Mouse (Mus musculus) liver, embryonic 15.5 days (tissue): Measurements from ENCODE around the gene Cnih4. TPM values are rescaled to one million over a fixed set of nuclear protein-coding genes. Genes with fewer than 3 reads are reported as not detected.

Source experiments
- ATAC-seq: fragments of 200-750 bp; cut with Nextera tagmentation; 2 replicates; pipeline ENCODE4 v1.8.0; 2017; ENCODE audit warnings: moderate number of reproducible peaks, mild to moderate bottlenecking, moderate library complexity; ENCODE audit not compliant: insufficient read depth
- H3K27ac ChIP-seq: fragments of 300-500 bp; sonication (generic); replicated peaks from 2 replicates; pipeline ENCODE4 v1.5.1; 2015; ENCODE audit warnings: mild to moderate bottlenecking, inconsistent platforms
- H3K27me3 ChIP-seq: fragments of 300-500 bp; sonication (generic); 2 replicates; pipeline ENCODE4 v1.6.1; 2015; ENCODE audit warnings: mild to moderate bottlenecking, inconsistent platforms
- H3K36me3 ChIP-seq: fragments of 300-500 bp; sonication (generic); replicated peaks from 2 replicates; pipeline ENCODE4 v1.6.1; 2015; ENCODE audit warnings: moderate library complexity, mild to moderate bottlenecking, inconsistent platforms
- H3K4me1 ChIP-seq: fragments of 300-500 bp; sonication (generic); replicated peaks from 2 replicates; pipeline ENCODE4 v1.6.1; 2015; ENCODE audit warnings: inconsistent platforms
- H3K4me2 ChIP-seq: fragments of 300-500 bp; sonication (generic); 2 replicates; pipeline ENCODE4 v1.6.1; 2015; ENCODE audit warnings: moderate library complexity, mild to moderate bottlenecking, inconsistent platforms
- H3K4me3 ChIP-seq: fragments of 300-500 bp; sonication (generic); replicated peaks from 2 replicates; pipeline ENCODE4 v1.5.1; 2015; ENCODE audit warnings: mild to moderate bottlenecking, inconsistent platforms
- H3K9ac ChIP-seq: fragments of 300-500 bp; sonication (generic); 2 replicates; pipeline ENCODE4 v1.6.1; 2015; ENCODE audit warnings: moderate library complexity, mild to moderate bottlenecking, inconsistent platforms
- H3K9me3 ChIP-seq: fragments of 300-500 bp; sonication (generic); replicated peaks from 2 replicates; pipeline ENCODE4 v1.6.1; 2016; ENCODE audit warnings: inconsistent platforms
- WGBS: fragments of 180-500 bp; shearing (Covaris S2); methylation state at CpG from one replicate; pipeline ENCODE4 v1.1.7; 2015; ENCODE audit warnings: mixed read lengths; ENCODE audit not compliant: insufficient replicate concordance; 5-methylcytosine and 5-hydroxymethylcytosine counted together
- polyA plus RNA-seq: library from polyadenylated mRNA; unstranded; fragments of >200 nt; fragmentation: Nextera tagmentation; extraction: Ambion mirVana; gene quantifications from 2 replicates; pipeline ENCODE4 v1.2.1, GENCODE M21; 2015

Cnih4 gene
- polyA plus RNA-seq = 49.1 and 50.1 TPM in 2 replicates

DNA sequence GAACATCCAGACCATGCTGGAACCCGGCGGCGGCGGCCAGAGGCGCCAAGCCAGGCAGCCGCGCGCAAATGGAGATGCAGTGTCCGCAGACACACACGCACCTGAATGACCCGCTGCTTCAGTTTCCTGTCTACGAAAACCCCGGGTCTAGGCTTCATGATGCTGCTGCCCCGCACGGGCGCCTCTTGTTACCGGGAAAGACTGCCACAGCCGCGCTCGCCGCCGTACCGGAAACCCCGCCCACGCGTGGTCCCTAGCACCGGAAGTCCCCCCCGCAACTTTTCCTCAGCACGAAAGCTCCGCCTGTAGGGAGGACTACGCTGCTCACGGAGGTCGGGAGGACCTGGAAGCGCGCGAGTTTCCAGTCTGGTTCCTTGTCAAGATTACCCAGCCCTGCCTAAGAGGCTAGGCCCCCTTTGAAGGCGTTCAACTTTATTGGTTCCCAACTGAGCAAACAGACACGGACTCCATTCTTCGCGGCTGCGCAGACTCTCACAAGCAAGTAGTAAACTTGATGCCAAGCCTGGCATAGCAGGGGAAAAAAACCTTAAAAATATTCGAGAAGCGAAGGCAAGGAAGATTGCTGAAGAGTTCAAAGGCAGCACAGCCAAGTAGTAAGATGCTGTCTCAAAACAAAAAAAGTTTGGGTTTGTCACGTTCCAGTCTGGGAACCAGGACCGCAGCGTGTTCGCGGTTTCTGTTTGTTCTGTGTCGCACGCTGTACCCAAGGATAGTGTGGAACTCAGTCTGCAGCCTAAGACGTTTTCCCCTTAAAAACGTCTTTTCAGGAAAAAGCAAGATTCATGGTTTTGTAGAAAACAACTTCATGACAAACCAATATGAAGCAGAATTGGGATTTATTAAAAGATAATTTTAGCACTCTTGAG, at the start of gene Cnih4, which contains the start of gene Nvl:
Cnih4 (plus strand) TSS at position 744 of the 887 bp plus-strand sequence.
Nvl (minus strand) TSS at position 255 of the 887 bp plus-strand sequence.
- H3K4me1 ChIP-seq = peaks cover 50% of the 10 kb centered on the region
- peak within 1 kb of the TSS; percentile 80 for H3K4me2 ChIP-seq
- under 1% methylated on average over 52 of the region's 52 CpGs for WGBS
- peak within 1 kb of the TSS; percentile 95 for H3K27ac ChIP-seq
- peak within 1 kb of the TSS; percentile 79 for H3K9ac ChIP-seq
- H3K4me3 ChIP-seq = peak within 1 kb of the TSS; percentile 79
- no peaks in the 10 kb centered on the region for H3K9me3 ChIP-seq
- no peaks in the 10 kb centered on the region for H3K27me3 ChIP-seq
- peak; percentile 94 for ATAC-seq
- peaks cover 26% of the 10 kb centered on the region for H3K36me3 ChIP-seq

DNA sequence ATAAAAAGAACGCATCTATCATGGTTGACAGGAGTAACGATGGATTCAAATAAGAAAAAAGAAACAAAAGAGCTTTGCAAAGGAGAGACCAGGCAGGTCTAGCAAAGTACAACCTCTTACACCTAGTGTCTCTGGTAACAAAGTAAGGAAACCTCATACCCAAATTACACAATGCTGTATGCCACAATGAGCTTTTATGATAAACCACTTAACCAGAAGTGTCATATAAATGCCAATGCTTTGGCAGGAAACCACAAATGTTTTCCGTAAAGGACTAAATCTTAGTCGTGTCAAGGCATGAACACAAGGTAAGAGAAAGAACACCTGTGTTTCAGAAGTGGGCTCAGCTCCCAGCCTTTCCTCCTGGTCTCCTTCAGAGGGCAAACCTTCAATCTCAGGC, 27.4 kb upstream of the Cnih4 start:
- WGBS = 81% methylated on average over 4 of the region's 4 CpGs
- Histone ChIP-seq H3K36me3 (peaks cover 81% of the 10 kb centered on the region), H3K9ac (no peak overlapping the region), H3K4me3 (no peak overlapping the region), H3K4me2 (no peak overlapping the region), H3K27me3 (no peaks in the 10 kb centered on the region), H3K9me3 (no peaks in the 10 kb centered on the region), H3K27ac (no peak overlapping the region), H3K4me1 (no peaks in the 10 kb centered on the region)
- no peak for ATAC-seq

DNA sequence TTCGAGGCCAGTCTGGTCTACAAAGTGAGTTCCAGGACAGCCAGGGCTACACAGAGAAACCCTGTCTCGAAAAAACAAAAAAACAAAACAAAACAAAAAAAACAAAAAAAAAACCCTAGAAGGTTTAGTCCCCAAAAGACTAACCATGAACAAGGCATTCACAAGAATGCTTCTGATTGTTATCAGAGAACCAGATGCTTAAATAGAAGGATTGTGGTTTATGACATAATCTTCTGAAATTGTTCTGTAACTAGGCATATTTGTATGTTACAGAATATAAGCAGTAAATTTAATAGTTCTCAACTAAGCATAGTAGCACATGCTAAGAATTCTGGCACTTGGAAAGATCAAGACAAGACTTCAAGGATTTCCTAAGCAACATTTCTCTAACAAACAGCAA, 20.3 kb upstream of the Cnih4 start:
- H3K36me3 ChIP-seq = peaks cover 84% of the 10 kb centered on the region
- no peak for ATAC-seq
- WGBS = 89% methylated on average over 2 of the region's 2 CpGs

DNA sequence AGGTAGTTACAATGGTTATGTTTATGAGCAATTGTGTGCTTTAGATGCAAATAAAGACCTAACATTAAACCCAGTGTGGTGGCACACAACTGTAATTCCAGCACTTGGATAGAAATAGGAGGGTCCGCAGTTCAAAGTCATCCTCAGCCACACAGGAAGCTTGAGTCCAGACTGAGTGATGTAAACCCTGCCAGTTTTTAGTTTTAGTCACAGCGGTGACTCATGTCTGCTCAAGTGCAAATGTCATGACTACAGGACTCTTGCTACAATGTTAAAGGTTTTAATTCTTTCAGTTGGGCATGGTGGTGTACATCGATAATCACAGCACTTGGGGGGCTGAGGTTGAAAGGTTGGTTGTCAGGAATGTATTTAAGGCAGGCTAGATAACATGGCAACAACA, 18.6 kb upstream of the Cnih4 start:
- peaks cover 86% of the 10 kb centered on the region for H3K36me3 ChIP-seq
- no peaks in the 10 kb centered on the region for H3K4me1 ChIP-seq
- 89% methylated on average over 3 of the region's 3 CpGs for WGBS
- H3K9ac ChIP-seq = no peak overlapping the region
- H3K27me3 ChIP-seq = no peaks in the 10 kb centered on the region
- H3K27ac ChIP-seq = no peak overlapping the region
- ATAC-seq = no peak
- H3K4me3 ChIP-seq = no peak overlapping the region
- no peaks in the 10 kb centered on the region for H3K9me3 ChIP-seq
- H3K4me2 ChIP-seq = no peak overlapping the region

More for the DNA sequence above, 20.3 kb upstream of the Cnih4 start:
- no peaks in the 10 kb centered on the region for H3K4me1 ChIP-seq
- H3K9me3 ChIP-seq = no peaks in the 10 kb centered on the region
- H3K9ac ChIP-seq = no peak overlapping the region
- H3K27ac ChIP-seq = no peak overlapping the region
- H3K4me2 ChIP-seq = no peak overlapping the region
- no peaks in the 10 kb centered on the region for H3K27me3 ChIP-seq
- H3K4me3 ChIP-seq = no peak overlapping the region

DNA sequence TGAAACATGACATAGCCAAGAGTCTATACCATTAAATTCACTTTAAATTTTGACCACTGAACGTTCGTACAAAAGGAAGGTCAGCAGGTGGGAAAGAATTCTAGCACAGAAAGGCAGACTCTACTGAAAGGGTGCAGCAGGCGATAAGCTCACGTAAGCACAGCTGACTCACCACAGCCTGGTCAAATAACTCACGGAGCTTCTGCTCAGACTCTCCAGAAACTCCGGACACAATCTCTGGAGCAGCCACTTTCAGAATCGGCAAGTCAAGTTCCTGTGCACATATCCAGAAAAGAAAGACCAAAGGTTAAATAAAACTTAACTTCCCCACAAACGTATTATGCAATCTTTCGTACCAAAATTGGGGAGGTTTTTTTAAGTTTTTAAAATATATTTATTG, 17.7 kb upstream of the Cnih4 start:
- Histone ChIP-seq H3K36me3 (peaks cover 87% of the 10 kb centered on the region), H3K9me3 (no peaks in the 10 kb centered on the region), H3K4me1 (no peaks in the 10 kb centered on the region), H3K9ac (no peak overlapping the region), H3K4me2 (no peak overlapping the region), H3K4me3 (no peak overlapping the region), H3K27ac (no peak overlapping the region), H3K27me3 (no peaks in the 10 kb centered on the region)
- 77% methylated on average over 9 of the region's 9 CpGs for WGBS
- no peak for ATAC-seq

DNA sequence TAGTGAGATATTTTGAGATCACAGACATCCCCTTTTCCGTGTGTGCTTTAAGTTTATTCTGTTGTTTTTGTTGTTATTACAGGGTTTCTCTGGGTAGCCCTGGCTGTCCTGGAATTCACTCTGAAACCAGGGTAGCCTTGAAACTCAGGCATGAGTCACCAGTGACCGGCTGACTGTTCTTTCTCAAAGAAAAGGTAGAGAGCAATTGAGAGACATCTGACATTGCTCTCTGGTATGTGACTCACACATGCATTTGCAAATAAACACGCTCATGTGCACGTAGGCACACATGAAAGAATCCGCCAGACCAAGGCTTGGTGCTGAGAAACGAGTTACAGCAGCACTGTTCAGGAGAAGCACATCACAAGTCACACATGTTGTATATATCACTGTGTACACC, 12.6 kb upstream of the Cnih4 start:
- Histone ChIP-seq H3K4me1 (no peaks in the 10 kb centered on the region), H3K27me3 (no peaks in the 10 kb centered on the region), H3K27ac (no peak overlapping the region), H3K36me3 (peaks cover 87% of the 10 kb centered on the region), H3K4me2 (no peak overlapping the region), H3K9me3 (no peaks in the 10 kb centered on the region), H3K9ac (no peak overlapping the region), H3K4me3 (no peak overlapping the region)
- no peak for ATAC-seq
- 77% methylated on average over 6 of the region's 6 CpGs for WGBS

DNA sequence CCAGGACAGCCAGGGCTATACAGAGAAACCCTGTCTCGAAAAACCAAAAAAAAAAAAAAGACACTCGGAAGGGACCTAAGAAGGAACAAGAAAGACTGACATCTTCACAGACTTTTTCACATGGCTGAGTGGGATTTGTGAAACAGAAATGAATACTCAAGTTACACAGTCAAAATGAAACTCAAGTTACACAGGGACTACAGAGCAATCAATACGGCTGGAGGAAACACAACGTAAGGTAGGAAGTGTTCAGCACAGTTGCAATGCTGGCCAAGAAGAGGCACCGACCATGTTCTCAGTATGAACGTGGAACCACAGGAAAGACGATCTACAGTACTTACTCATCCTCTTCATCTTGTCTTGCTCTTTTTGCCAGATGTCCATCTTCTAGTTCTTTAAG, 5.8 kb upstream of the Cnih4 start:
- H3K9ac ChIP-seq = no peak overlapping the region
- no peak overlapping the region for H3K4me3 ChIP-seq
- no peak overlapping the region for H3K4me2 ChIP-seq
- ATAC-seq = no peak
- peaks cover 69% of the 10 kb centered on the region for H3K36me3 ChIP-seq
- H3K4me1 ChIP-seq = peaks cover 13% of the 10 kb centered on the region
- H3K27me3 ChIP-seq = no peaks in the 10 kb centered on the region
- no peak overlapping the region for H3K27ac ChIP-seq
- H3K9me3 ChIP-seq = no peaks in the 10 kb centered on the region
- WGBS = 82% methylated on average over 7 of the region's 7 CpGs

DNA sequence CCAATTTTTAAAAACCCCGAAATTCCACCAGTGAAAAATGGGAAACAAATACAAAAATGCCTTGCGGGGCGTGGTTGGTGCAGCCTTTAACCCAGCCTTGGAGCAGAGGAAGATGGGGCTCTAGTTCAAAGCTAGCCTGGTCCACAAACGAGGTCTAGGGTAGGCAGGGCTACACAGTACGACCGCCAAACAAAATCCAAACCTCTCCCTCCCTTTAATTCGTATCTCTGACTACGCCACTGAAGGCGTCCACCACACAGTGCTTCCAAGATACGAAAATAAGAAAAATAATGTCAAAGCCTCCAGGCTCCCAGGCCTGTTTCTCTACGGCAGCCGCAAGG, 914 bp upstream of the Cnih4 start:
- whole genome bisulfite sequencing = 0% methylated on average over 12 of the region's 12 CpGs
- H3K9me3 ChIP-seq = no peaks in the 10 kb centered on the region
- peaks cover 30% of the 10 kb centered on the region for H3K36me3 ChIP-seq
- H3K4me2 ChIP-seq = peak overlapping the region; percentile 80
- H3K9ac ChIP-seq = peak overlapping the region; percentile 79
- no peaks in the 10 kb centered on the region for H3K27me3 ChIP-seq
- H3K4me3 ChIP-seq = peak overlapping the region; percentile 79
- H3K4me1 ChIP-seq = peaks cover 44% of the 10 kb centered on the region
- peak; percentile 32 for ATAC-seq
- H3K27ac ChIP-seq = peak overlapping the region; percentile 95

DNA sequence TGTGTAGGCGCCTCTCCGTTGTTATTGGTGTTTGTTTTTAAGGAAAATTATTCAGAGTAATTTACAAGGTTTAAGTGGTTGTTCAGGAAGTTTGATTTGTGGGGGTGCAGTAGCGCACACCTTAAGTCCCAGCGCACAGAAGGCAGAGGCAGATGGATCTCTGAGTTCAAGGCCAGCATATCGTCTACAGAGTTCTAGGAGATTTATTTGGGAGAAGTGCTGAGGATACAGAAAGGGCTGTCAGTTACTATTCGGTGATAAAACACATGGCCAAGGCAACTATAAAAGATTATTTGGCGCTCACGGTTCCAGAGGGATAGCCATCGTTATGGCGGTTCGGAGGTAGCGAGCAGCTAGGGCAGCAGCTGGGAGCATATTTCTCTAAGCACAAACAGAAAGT, 473 bp downstream of the Cnih4 start:
- H3K27me3 ChIP-seq = no peaks in the 10 kb centered on the region
- no peak for ATAC-seq
- peak overlapping the region; percentile 79 for H3K9ac ChIP-seq
- WGBS = 10% methylated on average over 12 of the region's 12 CpGs
- peak overlapping the region; percentile 79 for H3K4me3 ChIP-seq
- peaks cover 18% of the 10 kb centered on the region for H3K36me3 ChIP-seq
- H3K4me1 ChIP-seq = peaks cover 57% of the 10 kb centered on the region
- no peaks in the 10 kb centered on the region for H3K9me3 ChIP-seq
- H3K27ac ChIP-seq = peak overlapping the region; percentile 95
- H3K4me2 ChIP-seq = peak overlapping the region; percentile 80

DNA sequence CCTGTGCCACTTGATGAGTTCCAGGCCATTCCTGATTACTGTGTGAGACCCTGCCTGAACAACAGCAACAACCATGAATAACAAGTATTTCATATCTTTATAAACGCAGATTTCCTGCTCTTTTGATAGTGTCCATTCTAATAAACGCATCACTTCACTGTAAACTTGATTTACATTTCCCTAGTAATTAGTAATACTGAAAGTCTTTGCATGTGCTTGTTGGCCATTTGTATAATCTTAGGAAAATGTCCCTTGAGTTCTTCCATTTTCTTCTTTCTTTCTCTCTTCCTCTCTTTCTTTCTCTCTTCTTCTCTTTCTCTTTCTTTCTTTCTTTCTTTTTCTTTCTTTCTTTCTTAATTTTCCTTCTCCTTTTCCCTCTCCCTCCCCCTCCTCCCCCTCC, 1.7 kb downstream of the Cnih4 start:
- Histone ChIP-seq H3K27ac (no peak overlapping the region; the same call in 1 of the 2 replicates), H3K9ac (peak overlapping the region; percentile 41), H3K4me3 (peak overlapping the region; percentile 79), H3K4me1 (peaks cover 65% of the 10 kb centered on the region), H3K36me3 (peaks cover 6% of the 10 kb centered on the region), H3K27me3 (no peaks in the 10 kb centered on the region), H3K9me3 (no peaks in the 10 kb centered on the region), H3K4me2 (peak overlapping the region; percentile 80)
- 47% methylated on average over 2 of the region's 2 CpGs for WGBS
- no peak for ATAC-seq

DNA sequence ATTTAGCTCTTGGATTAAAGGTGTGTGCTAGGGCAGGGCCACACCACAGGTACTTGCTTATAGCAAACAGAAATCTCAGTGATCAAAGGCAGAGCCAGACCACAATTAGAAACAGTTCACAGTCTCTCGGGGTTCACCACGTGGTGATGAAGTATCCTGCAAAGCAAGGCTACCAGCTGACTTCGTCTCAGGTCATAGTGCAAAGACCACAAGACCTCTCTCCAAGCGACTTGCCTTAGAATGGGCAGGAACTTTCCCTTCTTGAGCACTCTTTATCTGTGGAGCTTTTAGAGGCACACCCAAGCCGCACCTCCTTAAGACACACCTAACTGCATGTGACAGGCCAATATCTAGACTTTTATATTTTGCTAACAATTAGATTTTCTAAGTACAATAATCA, 4.0 kb downstream of the Cnih4 start:
- Histone ChIP-seq H3K4me2 (peak overlapping the region; percentile 56), H3K4me3 (peak overlapping the region; percentile 9), H3K4me1 (peaks cover 68% of the 10 kb centered on the region), H3K36me3 (0 out of 2 replicates have a peak, but pooled peaks cover 3% of the 10 kb centered on the region), H3K9me3 (no peaks in the 10 kb centered on the region), H3K27me3 (no peaks in the 10 kb centered on the region), H3K9ac (peak overlapping the region; percentile 26; the same call in 1 of the 2 replicates), H3K27ac (peak overlapping the region; percentile 85)
- ATAC-seq = 0 out of 2 replicates have a peak, but pooled peaks have one; percentile 21
- 21% methylated on average over 5 of the region's 5 CpGs for WGBS
